Mouse (Mus musculus) CD8-positive naive resting alpha-beta T cell, adult 2 months (primary cell): ENCODE data around the gene Gpank1.
A peak's percentile ranks its signal among the peaks of the same experiment; 100 is the strongest.
"Not testable (repeated sequence)": the region's sequence is repeated elsewhere in the genome, so short reads cannot be mapped to it uniquely, and the experiment has no call there.

Experiments
- DNase-seq, 2 experiments: peaks; one replicate each; pipeline ENCODE4 v3.0.0; 2022; ENCODE audit warnings: low read depth in 2 of 2, low spot score in 2 of 2

Gpank1 gene

DNA sequence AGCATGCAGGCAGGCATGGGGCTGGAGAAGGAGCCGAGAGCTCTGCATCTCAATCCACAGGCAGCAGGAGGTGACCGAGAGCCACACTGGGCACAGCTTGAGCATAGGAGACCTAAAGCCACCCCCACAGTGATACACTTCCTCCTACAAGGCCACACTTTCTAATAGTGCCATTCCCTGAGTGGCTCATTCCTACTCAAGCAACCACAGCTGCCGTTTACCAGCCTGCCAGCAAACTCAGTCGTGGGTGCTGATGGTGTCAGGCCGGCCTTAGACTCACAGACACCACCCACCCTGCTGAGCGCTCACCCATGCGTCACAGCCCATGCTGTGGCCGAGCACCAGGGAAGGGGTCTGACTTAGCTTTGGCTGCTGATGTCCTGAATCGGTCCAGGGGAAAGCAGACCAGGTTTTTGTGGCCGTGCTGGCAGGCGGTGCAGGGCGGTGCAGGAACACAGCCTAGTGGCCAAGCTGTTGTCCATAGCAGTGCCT is 24.0 kb upstream of the Gpank1 start:
- no peak for DNase-seq

DNA sequence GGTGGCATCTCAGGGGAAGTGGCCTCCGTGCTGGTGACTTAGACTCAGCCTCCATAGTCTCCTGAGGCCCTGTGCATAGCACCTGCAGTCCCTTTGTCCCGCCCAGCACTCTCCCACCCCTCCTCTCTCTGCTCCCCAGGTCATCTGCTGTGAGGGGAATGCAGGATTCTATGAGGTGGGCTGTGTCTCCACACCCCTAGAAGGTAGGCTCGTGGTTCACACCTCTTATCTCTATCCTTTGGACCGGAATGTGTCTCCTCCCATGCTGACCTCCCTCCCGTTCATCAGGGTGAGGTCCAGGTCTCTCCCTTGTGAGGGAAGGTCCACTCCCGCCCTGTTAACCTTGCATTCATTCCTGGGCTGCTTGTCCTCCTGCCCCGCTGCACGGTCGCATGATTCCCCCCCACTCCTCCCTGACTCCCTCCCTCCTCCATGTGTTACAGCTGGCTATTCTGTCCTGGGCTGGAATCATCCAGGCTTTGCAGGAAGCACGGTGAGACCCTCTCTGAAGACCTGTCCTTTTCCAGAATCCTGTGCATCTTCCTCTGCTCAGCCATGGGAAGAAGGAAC is 21.0 kb upstream of the Gpank1 start:
- no peak for DNase-seq

DNA sequence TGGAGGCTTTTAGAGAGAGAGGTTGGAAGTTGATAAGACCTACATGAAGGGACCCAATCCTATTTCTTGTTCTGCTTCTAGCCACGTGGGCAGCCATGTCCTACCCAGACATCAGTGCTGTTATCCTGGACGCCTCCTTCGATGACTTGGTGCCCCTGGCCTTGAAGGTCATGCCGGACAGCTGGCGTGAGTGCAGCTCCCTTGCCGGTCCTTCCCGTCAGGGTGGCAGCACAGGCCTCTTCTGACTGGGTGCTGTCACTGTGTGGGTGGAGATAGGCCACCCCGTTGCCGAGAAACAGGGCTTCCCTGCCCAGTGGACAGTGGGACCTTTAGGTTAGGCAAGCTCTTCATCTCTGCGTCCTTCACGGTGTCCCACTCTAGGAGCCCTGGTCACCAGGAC is 20.1 kb upstream of the Gpank1 start:
- DNase-seq, result no peak

DNA sequence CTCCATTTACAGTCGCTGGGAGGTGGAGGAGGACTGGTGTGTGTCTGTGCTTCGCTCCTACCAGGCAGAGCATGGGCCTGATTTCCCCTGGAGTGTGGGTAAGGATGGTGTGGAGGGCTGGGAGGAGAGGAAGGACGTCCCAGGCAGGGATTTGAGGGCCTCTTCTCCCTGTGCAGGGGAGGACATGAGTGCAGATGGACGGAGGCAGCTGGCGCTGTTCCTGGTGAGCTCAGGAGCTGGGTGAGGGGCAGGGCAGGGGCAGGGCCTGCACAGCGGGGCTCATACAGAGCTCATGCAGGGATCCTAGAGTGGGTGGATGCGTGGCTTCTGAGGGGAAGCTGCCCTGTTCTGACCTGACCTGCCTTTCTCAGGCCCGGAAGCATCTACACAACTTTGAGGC is 19.0 kb upstream of the Gpank1 start:
- DNase-seq, result no peak

GRCm38 (mm10) chr17:35103221-35103690 is 18.0 kb upstream of the Gpank1 start:
- DNase-seq, result no peak

- no peak for DNase-seq
These were observed 17.2 kb upstream of the Gpank1 start for GRCm38 (mm10) chr17:35104079-35104478.

- DNase-seq, result no peak
These were observed 16.5 kb upstream of the Gpank1 start for GRCm38 (mm10) chr17:35104754-35105153.

DNA sequence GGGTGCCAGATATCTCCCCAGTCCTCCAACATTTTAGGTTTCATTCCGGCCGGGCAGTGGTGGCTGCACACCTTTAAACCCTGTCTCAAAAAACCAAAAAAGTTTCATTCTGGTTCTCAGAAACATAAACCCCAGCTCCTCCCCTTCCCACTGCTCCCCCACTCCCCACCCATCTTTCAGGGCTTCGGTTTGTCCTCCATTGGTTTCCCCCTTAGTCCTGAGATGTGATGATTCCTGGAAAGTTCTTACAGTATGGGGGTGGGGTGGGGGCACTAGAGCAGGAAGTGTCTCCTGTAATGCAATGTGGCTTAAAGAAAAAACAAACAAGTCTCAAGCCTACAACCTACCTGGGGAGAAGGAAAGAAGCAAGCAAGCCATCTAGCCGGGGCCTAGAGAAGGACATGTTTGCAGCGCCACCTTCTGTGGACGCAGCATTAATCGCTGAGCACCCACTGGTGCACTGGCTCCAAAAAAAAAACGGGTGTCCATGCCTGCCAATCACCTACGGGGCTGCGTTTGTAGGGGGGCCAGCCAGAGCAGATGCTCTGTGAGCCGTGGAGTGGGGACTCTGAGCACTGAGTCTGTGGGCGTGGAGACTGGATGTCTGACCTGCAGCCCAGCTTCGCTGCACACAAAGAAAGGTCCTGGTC is 15.4 kb upstream of the Gpank1 start:
- no peak for DNase-seq

GRCm38 (mm10) chr17:35106522-35106921 is 14.7 kb upstream of the Gpank1 start:
- no peak for DNase-seq

- no peak for DNase-seq
These were observed 13.2 kb upstream of the Gpank1 start, which contains the start of gene Ly6g5c for GRCm38 (mm10) chr17:35108097-35108496. Gene Ly6g5c, plus strand, starts transcription at chr17:35108279.

GRCm38 (mm10) chr17:35111774-35112173 is 9.5 kb upstream of the Gpank1 start:
- DNase-seq, result no peak

GRCm38 (mm10) chr17:35115046-35116019 is 5.9 kb upstream of the Gpank1 start, which contains the start of gene Ly6g5b:
Gene Ly6g5b, minus strand, starts transcription at chr17:35115428.
- peak; percentile 43 to 59 for DNase-seq

GRCm38 (mm10) chr17:35120745-35121142 is 511 bp upstream of the Gpank1 start:
- DNase-seq, result no peak

- peak; percentile 35 to 52 for DNase-seq
These were observed 632 bp downstream of the Gpank1 start, which contains the start of gene Csnk2b for GRCm38 (mm10) chr17:35121871-35122303. Gene Csnk2b, minus strand, starts transcription at chr17:35122053.

DNA sequence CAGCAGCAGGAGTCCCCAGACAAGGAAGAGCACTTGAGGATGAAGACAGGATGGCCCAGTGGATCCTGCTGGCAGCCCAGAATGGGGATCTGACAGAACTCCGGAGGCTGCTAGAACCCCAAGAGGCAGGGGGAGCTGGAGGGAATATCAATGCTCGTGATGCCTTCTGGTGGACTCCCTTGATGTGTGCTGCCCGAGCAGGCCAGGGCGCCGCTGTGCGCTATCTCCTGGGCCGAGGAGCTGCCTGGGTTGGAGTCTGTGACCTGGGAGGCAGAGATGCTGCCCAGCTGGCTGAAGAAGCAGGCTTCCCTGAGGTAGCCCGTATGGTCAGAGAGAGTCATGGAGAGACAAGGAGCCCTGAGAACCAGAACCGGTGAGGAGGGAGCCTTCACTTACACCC is 2.0 kb downstream of the Gpank1 start:
- not testable (repeated sequence) for DNase-seq

- not testable (repeated sequence) for DNase-seq
These were observed 3.1 kb downstream of the Gpank1 start for GRCm38 (mm10) chr17:35124261-35124896.

DNA sequence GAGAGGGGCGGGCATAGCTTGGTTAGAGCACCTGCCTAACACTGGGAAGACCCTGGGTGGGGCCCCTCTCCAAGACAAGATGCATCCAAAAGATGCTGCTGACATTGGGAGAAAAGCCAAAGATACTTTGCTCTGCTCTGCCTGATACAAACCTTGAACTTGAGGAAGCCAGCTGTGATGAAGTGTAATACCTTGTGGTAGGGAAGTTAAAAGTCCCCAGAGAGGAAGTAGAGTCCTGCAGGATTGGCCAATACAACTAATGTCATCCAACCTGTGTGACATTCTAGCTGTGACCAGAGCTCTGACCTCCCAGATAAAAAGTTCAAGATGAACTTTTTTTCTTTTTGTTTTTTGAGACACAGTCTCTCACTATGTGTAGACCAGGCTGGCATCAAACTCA is 3.8 kb downstream of the Gpank1 start:
- no peak for DNase-seq

DNA sequence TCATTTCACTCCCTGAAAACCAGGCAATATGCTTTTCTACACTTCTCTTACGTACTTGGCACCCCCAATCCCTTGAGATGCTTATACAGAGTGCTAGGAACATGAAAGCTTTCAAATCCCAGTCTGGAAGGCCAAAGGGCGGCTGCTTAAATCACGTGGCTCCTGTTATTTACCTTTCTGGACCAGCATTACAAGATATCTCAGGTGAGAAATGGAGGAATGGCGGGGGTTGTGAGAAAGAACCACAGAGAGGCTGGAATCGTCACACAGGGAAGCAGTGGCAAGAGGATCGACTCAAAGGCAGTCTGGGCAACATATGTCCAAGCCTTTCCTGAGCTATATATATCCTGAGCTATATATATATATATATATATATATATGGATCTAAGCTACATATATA is 4.3 kb downstream of the Gpank1 start:
- no peak for DNase-seq

GRCm38 (mm10) chr17:35126206-35126611 is 5.0 kb downstream of the Gpank1 start, which contains the start of gene D17H6S53E:
Gene D17H6S53E, plus strand, starts transcription at chr17:35126373.
- peak; percentile 63 to 66 for DNase-seq

DNA sequence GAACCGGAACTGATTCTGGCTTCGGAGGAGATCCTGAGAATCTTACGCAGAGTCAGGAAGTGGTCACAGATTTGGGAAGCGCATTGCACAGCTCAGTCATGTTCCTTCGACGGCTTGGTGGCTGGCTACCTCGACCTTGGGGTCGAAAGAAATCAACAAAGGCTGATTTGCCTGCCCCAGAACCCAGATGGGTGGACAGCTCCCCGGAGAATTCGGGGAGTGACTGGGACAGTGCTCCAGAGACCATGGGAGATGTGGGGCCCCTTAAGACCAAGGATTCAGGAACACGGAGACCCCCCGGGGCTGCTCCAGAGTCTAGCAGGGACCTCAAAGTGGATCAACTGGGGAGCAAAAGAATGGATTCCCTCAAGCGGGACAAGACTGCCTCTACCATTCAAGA is 5.8 kb downstream of the Gpank1 start:
- no peak for DNase-seq

GRCm38 (mm10) chr17:35128996-35129395 is 7.7 kb downstream of the Gpank1 start:
- no peak for DNase-seq
